Mouse (Mus musculus) lung, embryonic 15.5 days (tissue): Measurements from ENCODE around the gene Ccl27a. TPM values are rescaled to one million over a fixed set of nuclear protein-coding genes. Genes with fewer than 3 reads are reported as not detected.

Source experiments
- ATAC-seq: fragments of 200-750 bp; cut with Nextera tagmentation; 2 replicates; pipeline ENCODE4 v1.8.0; 2017; ENCODE audit warnings: moderate number of reproducible peaks, borderline replicate concordance; ENCODE audit not compliant: low FRiP score, low TSS enrichment; ENCODE audit errors: extremely low read depth
- H3K27ac ChIP-seq: fragments of 300-500 bp; sonication (generic); 2 replicates; pipeline ENCODE4 v1.5.1; 2015; ENCODE audit warnings: moderate library complexity, mild to moderate bottlenecking, inconsistent platforms
- H3K27me3 ChIP-seq: fragments of 300-500 bp; sonication (generic); 2 replicates; pipeline ENCODE4 v1.6.1; 2015; ENCODE audit warnings: inconsistent platforms
- H3K36me3 ChIP-seq: fragments of 300-500 bp; sonication (generic); 2 replicates; pipeline ENCODE4 v1.6.1; 2015; ENCODE audit warnings: inconsistent platforms
- H3K4me1 ChIP-seq: fragments of 300-500 bp; sonication (generic); 2 replicates; pipeline ENCODE4 v1.6.1; 2015; ENCODE audit warnings: inconsistent platforms
- H3K4me2 ChIP-seq: fragments of 300-500 bp; sonication (generic); 2 replicates; pipeline ENCODE4 v1.6.1; 2015; ENCODE audit warnings: inconsistent platforms, mild to moderate bottlenecking, moderate library complexity
- H3K4me3 ChIP-seq: fragments of 300-500 bp; sonication (generic); 2 replicates; pipeline ENCODE4 v1.5.1; 2015; ENCODE audit warnings: mild to moderate bottlenecking, inconsistent platforms
- H3K9ac ChIP-seq: fragments of 300-500 bp; sonication (generic); 2 replicates; pipeline ENCODE4 v1.6.1; 2015; ENCODE audit warnings: inconsistent platforms
- H3K9me3 ChIP-seq: fragments of 300-500 bp; sonication (generic); 2 replicates; pipeline ENCODE4 v1.6.1; 2016; ENCODE audit warnings: inconsistent platforms
- WGBS: fragments of 180-500 bp; shearing (Covaris S2); methylation state at CpG from one replicate; pipeline ENCODE4 v1.1.7; 2015; 5-methylcytosine and 5-hydroxymethylcytosine counted together
- polyA plus RNA-seq: library from polyadenylated mRNA; unstranded; fragments of >200 nt; fragmentation: Nextera tagmentation; extraction: Ambion mirVana; gene quantifications from 2 replicates; pipeline ENCODE4 v1.2.1, GENCODE M21; 2015

Ccl27a gene
- polyA plus RNA-seq, 1 experiment from 2014 or later: 30.5 TPM

- Histone ChIP-seq H3K9ac (no peak overlapping the region; the same call in 1 of the 2 replicates), H3K9me3 (no peaks in the 10 kb centered on the region), H3K36me3 (0 out of 2 replicates have a peak, but pooled peaks cover 6% of the 10 kb centered on the region), H3K27me3 (no peaks in the 10 kb centered on the region), H3K27ac (peak overlapping the region; percentile 90), H3K4me2 (peak overlapping the region; percentile 64), H3K4me3 (peak overlapping the region; percentile 49; the same call in 1 of the 2 replicates), H3K4me1 (peaks cover 37% of the 10 kb centered on the region)
- WGBS: 28% methylated on average over 8 of the region's 8 CpGs
- ATAC-seq: peak; percentile 53
Measured at GRCm38 (mm10) chr4:41762099-41762687, 11.9 kb downstream of the Ccl27a start.

DNA sequence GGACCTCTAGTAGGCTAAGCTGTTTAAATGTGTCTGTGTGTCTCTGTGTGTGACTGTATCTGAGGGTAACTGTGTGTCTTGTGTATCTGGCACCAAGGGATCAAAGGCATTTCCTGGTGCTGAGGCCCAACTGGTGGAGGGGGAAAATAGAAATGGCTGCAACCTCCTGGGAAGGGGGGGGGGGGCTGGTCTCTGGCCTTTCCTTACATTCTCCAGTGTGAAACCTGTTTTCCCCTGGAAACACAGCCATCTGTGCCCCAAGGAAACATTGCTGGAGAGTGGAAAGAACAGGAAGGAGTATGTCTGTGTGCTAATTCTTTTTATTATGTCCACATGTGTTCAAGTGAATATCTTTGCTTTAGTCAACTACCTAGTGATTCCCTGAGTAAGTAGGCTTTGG is 12.4 kb downstream of the Ccl27a start:
- Histone ChIP-seq H3K9me3 (no peaks in the 10 kb centered on the region), H3K4me3 (peak overlapping the region; percentile 49), H3K9ac (peak overlapping the region; percentile 51; the same call in 1 of the 2 replicates), H3K27me3 (no peaks in the 10 kb centered on the region), H3K4me1 (peaks cover 39% of the 10 kb centered on the region), H3K4me2 (peak overlapping the region; percentile 64), H3K36me3 (0 out of 2 replicates have a peak, but pooled peaks cover 6% of the 10 kb centered on the region), H3K27ac (peak overlapping the region; percentile 90)
- no peak for ATAC-seq

DNA sequence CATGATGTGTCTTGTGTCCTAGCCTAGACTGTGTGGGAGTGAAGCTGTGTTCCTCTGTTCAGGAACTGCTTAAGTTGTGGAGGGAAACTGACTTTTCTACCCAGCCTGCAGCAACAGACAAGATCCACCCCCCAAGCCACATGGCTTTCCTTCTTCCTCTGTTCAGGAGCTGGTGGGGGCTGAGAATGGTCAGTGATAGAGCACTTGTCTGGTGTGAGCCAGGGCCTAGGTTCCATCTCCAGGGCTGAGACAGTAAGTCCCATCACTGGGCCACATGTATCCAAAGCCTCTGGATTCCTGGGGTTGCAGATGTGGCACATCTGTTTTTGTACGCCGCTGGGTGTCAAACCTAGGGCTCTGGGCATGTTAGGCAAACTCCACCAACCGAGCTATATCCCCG is 13.1 kb downstream of the Ccl27a start:
- 46% methylated on average over 4 of the region's 4 CpGs for WGBS
- Histone ChIP-seq H3K4me3 (peak overlapping the region; percentile 49), H3K4me1 (peaks cover 46% of the 10 kb centered on the region), H3K27me3 (no peaks in the 10 kb centered on the region), H3K9me3 (no peaks in the 10 kb centered on the region), H3K9ac (peak overlapping the region; percentile 51), H3K27ac (peak overlapping the region; percentile 90), H3K4me2 (peak overlapping the region; percentile 64), H3K36me3 (0 out of 2 replicates have a peak, but pooled peaks cover 6% of the 10 kb centered on the region)
- ATAC-seq: peak; percentile 23; the same call in 1 of the 2 replicates

GRCm38 (mm10) chr4:41760288-41760721 is 13.7 kb downstream of the Ccl27a start:
- H3K27ac ChIP-seq: peak overlapping the region; percentile 90
- H3K9ac ChIP-seq: peak overlapping the region; percentile 51
- H3K36me3 ChIP-seq: 0 out of 2 replicates have a peak, but pooled peaks cover 6% of the 10 kb centered on the region
- peak overlapping the region; percentile 49 for H3K4me3 ChIP-seq
- peak; percentile 90 for ATAC-seq
- no peaks in the 10 kb centered on the region for H3K27me3 ChIP-seq
- H3K4me1 ChIP-seq: peaks cover 46% of the 10 kb centered on the region
- H3K4me2 ChIP-seq: peak overlapping the region; percentile 64
- no peaks in the 10 kb centered on the region for H3K9me3 ChIP-seq
- WGBS: 0% methylated on average over 15 of the region's 15 CpGs

DNA sequence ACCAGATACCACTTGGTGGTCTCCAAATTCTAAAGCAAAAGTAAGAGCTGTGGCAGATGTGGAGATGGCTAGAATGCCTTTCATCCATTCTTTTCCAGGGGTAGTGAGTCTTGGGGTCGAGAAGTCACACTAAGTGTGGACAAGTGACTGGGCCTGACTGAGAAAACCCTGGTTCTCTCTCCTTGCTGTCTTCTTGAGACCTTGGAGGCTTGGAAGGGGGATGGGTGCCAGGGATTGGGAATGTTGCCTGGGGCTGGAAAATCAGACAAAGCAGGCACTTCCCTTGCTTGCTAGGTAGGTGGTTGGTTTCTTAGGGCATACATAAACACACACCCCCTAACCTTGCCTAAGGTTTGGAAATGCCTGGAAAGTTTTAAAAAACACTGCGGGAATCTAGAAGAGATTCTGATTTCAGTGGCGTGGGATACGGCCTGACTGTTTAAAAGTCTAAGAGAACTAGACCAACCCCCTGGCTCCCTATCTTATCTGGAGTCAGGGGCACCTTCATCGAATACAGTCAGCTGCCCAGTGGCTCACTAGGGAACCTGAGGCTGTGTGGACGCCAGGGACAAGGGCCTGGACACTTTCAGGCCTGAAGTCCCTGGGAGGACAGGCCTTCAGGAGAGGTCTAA is 14.3 kb downstream of the Ccl27a start:
- no peaks in the 10 kb centered on the region for H3K9me3 ChIP-seq
- peak overlapping the region; percentile 49 for H3K4me3 ChIP-seq
- H3K27me3 ChIP-seq: no peaks in the 10 kb centered on the region
- peak overlapping the region; percentile 64 for H3K4me2 ChIP-seq
- 20% methylated on average over 6 of the region's 6 CpGs for WGBS
- H3K27ac ChIP-seq: peak overlapping the region; percentile 90
- no peak for ATAC-seq
- H3K4me1 ChIP-seq: peaks cover 49% of the 10 kb centered on the region
- H3K9ac ChIP-seq: peak overlapping the region; percentile 51
- 0 out of 2 replicates have a peak, but pooled peaks cover 6% of the 10 kb centered on the region for H3K36me3 ChIP-seq

- Histone ChIP-seq H3K9ac (no peak overlapping the region), H3K4me3 (no peak overlapping the region), H3K36me3 (0 out of 2 replicates have a peak, but pooled peaks cover 6% of the 10 kb centered on the region), H3K4me2 (no peak overlapping the region), H3K27me3 (no peaks in the 10 kb centered on the region), H3K4me1 (peaks cover 51% of the 10 kb centered on the region), H3K27ac (peak overlapping the region; percentile 90; the same call in 1 of the 2 replicates), H3K9me3 (no peaks in the 10 kb centered on the region)
- no peak for ATAC-seq
- 66% methylated on average over 9 of the region's 9 CpGs for WGBS
Measured at GRCm38 (mm10) chr4:41759206-41759605, 14.8 kb downstream of the Ccl27a start.

- H3K4me1 ChIP-seq: peaks cover 51% of the 10 kb centered on the region
- ATAC-seq: no peak
- WGBS: 84% methylated on average over 4 of the region's 4 CpGs
Measured at GRCm38 (mm10) chr4:41758701-41759100, 15.3 kb downstream of the Ccl27a start.

DNA sequence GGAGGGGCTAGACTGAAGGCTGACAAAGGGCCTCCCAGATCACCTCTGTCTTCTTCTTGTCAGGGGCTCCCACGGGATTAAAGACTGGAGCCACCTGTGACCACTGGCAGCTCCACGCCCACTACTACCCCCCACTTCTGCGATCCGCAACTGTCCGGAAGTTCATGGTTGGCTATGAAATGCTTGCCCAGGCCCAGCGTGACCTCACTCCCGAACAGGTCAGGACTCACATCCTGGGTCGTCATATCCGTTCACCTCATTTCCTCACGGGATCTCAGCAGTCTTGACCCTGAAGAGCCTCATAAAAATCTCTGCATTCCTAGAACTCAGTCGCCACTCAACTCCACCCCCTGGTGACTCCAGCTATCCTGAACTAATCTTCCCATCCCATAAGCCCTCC is 16.0 kb downstream of the Ccl27a start:
- Histone ChIP-seq H3K4me2 (no peak overlapping the region), H3K9me3 (no peaks in the 10 kb centered on the region), H3K27me3 (no peaks in the 10 kb centered on the region), H3K9ac (no peak overlapping the region), H3K36me3 (0 out of 2 replicates have a peak, but pooled peaks cover 6% of the 10 kb centered on the region), H3K27ac (no peak overlapping the region), H3K4me1 (peaks cover 51% of the 10 kb centered on the region), H3K4me3 (no peak overlapping the region)
- ATAC-seq: no peak
- WGBS: 69% methylated on average over 11 of the region's 11 CpGs

More at GRCm38 (mm10) chr4:41758701-41759100, 15.3 kb downstream of the Ccl27a start:
- Histone ChIP-seq H3K27me3 (no peaks in the 10 kb centered on the region), H3K9ac (no peak overlapping the region), H3K4me3 (no peak overlapping the region), H3K27ac (peak overlapping the region; percentile 90; the same call in 1 of the 2 replicates), H3K9me3 (no peaks in the 10 kb centered on the region), H3K36me3 (0 out of 2 replicates have a peak, but pooled peaks cover 6% of the 10 kb centered on the region), H3K4me2 (no peak overlapping the region)

- Histone ChIP-seq H3K27me3 (no peaks in the 10 kb centered on the region), H3K9ac (no peak overlapping the region), H3K4me3 (no peak overlapping the region), H3K4me1 (peaks cover 45% of the 10 kb centered on the region), H3K36me3 (0 out of 2 replicates have a peak, but pooled peaks cover 6% of the 10 kb centered on the region), H3K4me2 (no peak overlapping the region), H3K9me3 (no peaks in the 10 kb centered on the region), H3K27ac (no peak overlapping the region)
- WGBS: 90% methylated on average over 13 of the region's 13 CpGs
- ATAC-seq: no peak
Measured at GRCm38 (mm10) chr4:41757321-41757720, 16.7 kb downstream of the Ccl27a start.

- Histone ChIP-seq H3K9me3 (no peaks in the 10 kb centered on the region), H3K9ac (peak overlapping the region; percentile 60), H3K27ac (no peak overlapping the region), H3K27me3 (no peaks in the 10 kb centered on the region), H3K4me2 (peak overlapping the region; percentile 82), H3K4me1 (peaks cover 36% of the 10 kb centered on the region), H3K36me3 (0 out of 2 replicates have a peak, but pooled peaks cover 6% of the 10 kb centered on the region), H3K4me3 (peak overlapping the region; percentile 56)
- WGBS: 72% methylated on average over 8 of the region's 8 CpGs
- ATAC-seq: no peak
Measured at GRCm38 (mm10) chr4:41756440-41756839, 17.6 kb downstream of the Ccl27a start.

DNA sequence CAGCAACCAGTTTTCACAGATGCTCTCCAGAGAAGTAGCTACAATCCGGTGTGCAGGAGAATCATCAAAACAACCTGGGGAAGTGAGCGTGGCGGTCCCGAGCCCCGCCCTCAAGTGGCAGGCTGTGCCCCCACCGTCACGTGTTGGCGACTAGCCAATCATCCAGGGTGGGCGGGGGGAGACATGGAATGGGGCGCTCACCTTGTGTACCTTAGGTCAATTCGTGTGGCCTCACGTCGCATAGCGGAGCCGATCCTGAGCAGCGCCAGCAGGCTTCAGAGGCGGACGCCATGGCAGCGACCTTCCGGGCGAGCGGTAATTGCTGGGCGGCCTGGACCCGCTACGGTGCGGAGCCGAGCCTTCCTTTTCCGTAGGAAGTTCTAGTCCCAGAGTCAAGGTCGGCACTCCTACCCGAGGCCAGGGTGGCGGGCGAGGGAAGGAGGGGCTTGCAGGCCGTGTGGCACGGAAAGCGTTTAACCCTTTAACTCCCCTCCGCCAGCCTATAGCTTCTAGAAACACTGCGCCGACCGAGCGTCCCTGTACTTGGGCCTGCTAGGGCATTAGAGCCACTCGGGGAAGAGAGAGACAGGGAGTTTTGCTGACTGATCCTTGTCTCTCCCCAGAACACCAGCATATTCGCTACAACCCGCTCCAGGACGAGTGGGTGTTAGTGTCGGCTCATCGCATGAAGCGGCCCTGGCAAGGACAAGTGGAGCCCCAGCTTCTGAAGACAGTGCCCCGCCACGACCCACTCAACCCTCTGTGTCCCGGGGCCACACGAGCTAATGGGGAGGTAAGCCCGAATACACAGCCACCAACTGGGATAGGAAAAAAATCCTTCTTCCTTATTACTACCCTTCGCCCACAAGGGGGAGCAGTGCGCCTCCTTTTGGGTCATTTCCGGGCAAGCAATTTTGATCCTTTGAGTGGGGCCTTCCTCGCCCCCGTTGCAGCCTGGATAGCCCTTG is 18.4 kb downstream of the Ccl27a start, which contains the start of gene Sigmar1:
TSS of gene Sigmar1 (minus strand) at position 820 of the 968 bp plus-strand sequence.
- Histone ChIP-seq H3K4me2 (peak within 1 kb of the TSS; percentile 82), H3K27me3 (no peaks in the 10 kb centered on the region), H3K36me3 (0 out of 2 replicates have a peak, but pooled peaks cover 6% of the 10 kb centered on the region), H3K4me1 (peaks cover 28% of the 10 kb centered on the region), H3K27ac (peak within 1 kb of the TSS; percentile 90), H3K9me3 (no peaks in the 10 kb centered on the region), H3K4me3 (peak within 1 kb of the TSS; percentile 56), H3K9ac (peak within 1 kb of the TSS; percentile 60)
- 0% methylated on average over 57 of the region's 57 CpGs for WGBS
- peak; percentile 57 for ATAC-seq
